In the genomic region with DNA sequence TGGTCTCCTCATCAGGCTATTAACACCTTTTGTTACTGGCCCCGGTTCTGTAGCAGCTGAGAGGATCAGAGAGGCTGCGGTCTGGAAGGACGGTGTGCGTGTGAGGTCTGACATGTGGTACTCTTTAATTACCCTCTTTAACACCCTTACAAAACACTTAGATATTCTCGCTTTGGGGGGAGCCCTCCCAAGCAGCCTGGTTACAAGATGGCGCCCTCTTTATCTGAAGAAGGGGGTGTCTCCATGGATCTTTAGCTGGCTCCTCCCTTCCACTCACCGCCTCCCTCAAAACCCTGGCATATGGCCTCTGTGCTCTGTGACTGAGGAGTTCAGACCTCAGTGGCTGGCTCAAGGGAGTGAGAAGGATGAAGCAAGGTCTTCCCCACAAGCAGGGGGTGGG, we compare ENCODE assay signal across 21 mouse cellular contexts.
DNase-seq lines count a peak whose midpoint lies in the region; ATAC-seq and TF ChIP-seq lines count a peak whose summit lies in the region.
"Had no signal": no experiment of that assay in that cellular context is flagged by ENCODE, and none has a peak within 500 bp of the region (broad histone marks: within the 10 kb centered on the region; RNA-seq: fewer than 3 reads in every experiment).

No protein-coding gene starts in this region.

- no peaks in the 10 kb centered on the region for H3K9me3 ChIP-seq in hindbrain, embryonic 11.5 days (ENCODE audit: control insufficient read depth, low read length)
- H3K9me3 ChIP-seq in hindbrain, postnatal 0 days (ENCODE audit: low read length): no peaks in the 10 kb centered on the region
- no peaks in the 10 kb centered on the region for H3K9me3 ChIP-seq in midbrain, embryonic 13.5 days
- no peaks in the 10 kb centered on the region for H3K9me3 ChIP-seq in midbrain, embryonic 16.5 days (replicated peaks; ENCODE audit: control insufficient read depth, low read length, poor library complexity, severe bottlenecking)
- no peaks in the 10 kb centered on the region for H3K9me3 ChIP-seq in limb, embryonic 10.5 days (replicated peaks)
- H3K9me3 ChIP-seq: embryonic facial prominence, embryonic 13.5 days; limb, embryonic 15.5 days had no signal

- no peak overlapping the region for H3K4me3 ChIP-seq in hindbrain, embryonic 11.5 days (ENCODE audit: low read depth, low read length)
- no peak overlapping the region for H3K4me3 ChIP-seq in hindbrain, postnatal 0 days (ENCODE audit: low read length)
- H3K4me3 ChIP-seq in midbrain, embryonic 13.5 days (replicated peaks): no peak overlapping the region
- no peak overlapping the region for H3K4me3 ChIP-seq in midbrain, embryonic 16.5 days (ENCODE audit: low read depth, low read length)
- H3K4me3 ChIP-seq in limb, embryonic 10.5 days: no peak overlapping the region
- H3K4me3 ChIP-seq: embryonic facial prominence, embryonic 13.5 days; layer of hippocampus, adult 2 months; limb, embryonic 15.5 days had no signal

- DNase-seq in hindbrain, embryonic 11.5 days (ENCODE audit: low spot score): peak; percentile 45
- DNase-seq in hindbrain, postnatal 0 days (ENCODE audit: low spot score): no peak
- DNase-seq in limb, embryonic 10.5 days (ENCODE audit: low spot score): peak; percentile 51
- DNase-seq in retina, postnatal 1 day: peak; percentile 62
- no peak for DNase-seq in testis, postnatal 14 days (ENCODE audit: low spot score)
- DNase-seq in lung, adult 18-20 months: no peak
- DNase-seq: adrenal gland, adult 8-10 months; B cell, adult 2 months; cerebellum, adult 11-12 months; cerebellum, postnatal 25 days; kidney, adult 18-20 months; kidney, postnatal 10 days; lung, adult 2 months; right cerebral cortex, postnatal 25 days; thymus, postnatal 14 days had no signal

- WGBS in hindbrain, embryonic 11.5 days: 15% methylated on average over 7 of the region's 7 CpGs
- 40% methylated on average over 7 of the region's 7 CpGs for WGBS in hindbrain, postnatal 0 days
- WGBS in midbrain, embryonic 13.5 days: 28% methylated on average over 7 of the region's 7 CpGs
- WGBS in midbrain, embryonic 16.5 days: 26% methylated on average over 7 of the region's 7 CpGs
- 11% methylated on average over 7 of the region's 7 CpGs for WGBS in limb, embryonic 10.5 days

- H3K9ac ChIP-seq in hindbrain, embryonic 11.5 days (ENCODE audit: low read depth, low read length): no peak overlapping the region
- no peak overlapping the region for H3K9ac ChIP-seq in hindbrain, postnatal 0 days (replicated peaks; ENCODE audit: low read length)
- no peak overlapping the region for H3K9ac ChIP-seq in midbrain, embryonic 13.5 days (replicated peaks)
- no peak overlapping the region for H3K9ac ChIP-seq in midbrain, embryonic 16.5 days (ENCODE audit: low read depth, low read length)
- H3K9ac ChIP-seq: embryonic facial prominence, embryonic 13.5 days; limb, embryonic 15.5 days had no signal

- no peak for TF ChIP-seq CTCF in hindbrain, postnatal 0 days (IDR thresholded peaks at IDR 0.05; ENCODE audit: low read depth)

- ATAC-seq in hindbrain, embryonic 11.5 days (ENCODE audit: low FRiP score): peak; percentile 72
- no peak for ATAC-seq in hindbrain, postnatal 0 days
- ATAC-seq in midbrain, embryonic 13.5 days: 0 out of 2 replicates have a peak, but pooled peaks have one; percentile 24
- ATAC-seq in midbrain, embryonic 16.5 days: no peak

- H3K27me3 ChIP-seq in hindbrain, embryonic 11.5 days (ENCODE audit: control insufficient read depth, insufficient read depth, low read length): 0 out of 2 replicates have a peak, but pooled peaks cover 5% of the 10 kb centered on the region
- H3K27me3 ChIP-seq in hindbrain, postnatal 0 days (ENCODE audit: insufficient read depth, low read length): no peaks in the 10 kb centered on the region; the same call in 1 of the 2 replicates
- peaks cover 53% of the 10 kb centered on the region for H3K27me3 ChIP-seq in midbrain, embryonic 13.5 days
- H3K27me3 ChIP-seq in midbrain, embryonic 16.5 days (ENCODE audit: control insufficient read depth, insufficient read depth, low read depth, low read length): peaks cover 2% of the 10 kb centered on the region; the same call in 1 of the 2 replicates
- peaks cover 97% of the 10 kb centered on the region for H3K27me3 ChIP-seq in limb, embryonic 10.5 days (ENCODE audit: low read depth, poor library complexity, severe bottlenecking)

- H3K27ac ChIP-seq in hindbrain, embryonic 11.5 days (ENCODE audit: low read depth, low read length): no peak overlapping the region
- no peak overlapping the region for H3K27ac ChIP-seq in hindbrain, postnatal 0 days
- no peak overlapping the region for H3K27ac ChIP-seq in midbrain, embryonic 13.5 days
- no peak overlapping the region for H3K27ac ChIP-seq in midbrain, embryonic 16.5 days (ENCODE audit: low read length)
- H3K27ac ChIP-seq in limb, embryonic 10.5 days: no peak overlapping the region
- H3K27ac ChIP-seq: embryonic facial prominence, embryonic 13.5 days; layer of hippocampus, adult 2 months; limb, embryonic 15.5 days had no signal

- H3K4me1 ChIP-seq in hindbrain, embryonic 11.5 days (replicated peaks; ENCODE audit: control insufficient read depth, insufficient read depth, low read length): no peaks in the 10 kb centered on the region; the same call in 1 of the 2 replicates
- no peaks in the 10 kb centered on the region for H3K4me1 ChIP-seq in hindbrain, postnatal 0 days (ENCODE audit: insufficient read depth, low read length)
- peaks cover 50% of the 10 kb centered on the region for H3K4me1 ChIP-seq in midbrain, embryonic 13.5 days (replicated peaks)
- H3K4me1 ChIP-seq in midbrain, embryonic 16.5 days (ENCODE audit: control insufficient read depth, insufficient read depth, low read length): peaks cover 15% of the 10 kb centered on the region
- peaks cover 50% of the 10 kb centered on the region for H3K4me1 ChIP-seq in limb, embryonic 10.5 days
- H3K4me1 ChIP-seq: limb, embryonic 15.5 days had no signal

- H3K4me2 ChIP-seq in hindbrain, embryonic 11.5 days (replicated peaks; ENCODE audit: low read depth, low read length): no peak overlapping the region
- no peak overlapping the region for H3K4me2 ChIP-seq in hindbrain, postnatal 0 days (ENCODE audit: low read depth, low read length)
- no peak overlapping the region for H3K4me2 ChIP-seq in midbrain, embryonic 13.5 days (replicated peaks)
- H3K4me2 ChIP-seq in midbrain, embryonic 16.5 days (ENCODE audit: low read length): no peak overlapping the region
- H3K4me2 ChIP-seq: embryonic facial prominence, embryonic 13.5 days; heart, embryonic 11.5 days; limb, embryonic 15.5 days had no signal

- no peaks in the 10 kb centered on the region for H3K36me3 ChIP-seq in hindbrain, embryonic 11.5 days (ENCODE audit: control insufficient read depth, insufficient read depth, low read length)
- no peaks in the 10 kb centered on the region for H3K36me3 ChIP-seq in hindbrain, postnatal 0 days (ENCODE audit: insufficient read depth, low read length)
- no peaks in the 10 kb centered on the region for H3K36me3 ChIP-seq in midbrain, embryonic 13.5 days
- no peaks in the 10 kb centered on the region for H3K36me3 ChIP-seq in midbrain, embryonic 16.5 days (ENCODE audit: control insufficient read depth, insufficient read depth, low read length)
- no peaks in the 10 kb centered on the region for H3K36me3 ChIP-seq in limb, embryonic 10.5 days
- H3K36me3 ChIP-seq: embryonic facial prominence, embryonic 13.5 days; limb, embryonic 15.5 days had no signal

Comparison
In these comparisons a context has a peak if more than half of its experiments do, and no peak if none do; other contexts are left out.
1. ATAC-seq: peak in hindbrain, embryonic 11.5 days (single experiment) and midbrain, embryonic 13.5 days (single experiment); none in hindbrain, postnatal 0 days (single experiment) and midbrain, embryonic 16.5 days (single experiment).
2. DNase-seq: peak in hindbrain, embryonic 11.5 days (single experiment), limb, embryonic 10.5 days (single experiment) and retina, postnatal 1 day (single experiment); none in hindbrain, postnatal 0 days (single experiment), testis, postnatal 14 days (single experiment) and lung, adult 18-20 months (0 of 2).